ENCODE assay signal across 8 mouse cellular contexts in the genomic region with DNA sequence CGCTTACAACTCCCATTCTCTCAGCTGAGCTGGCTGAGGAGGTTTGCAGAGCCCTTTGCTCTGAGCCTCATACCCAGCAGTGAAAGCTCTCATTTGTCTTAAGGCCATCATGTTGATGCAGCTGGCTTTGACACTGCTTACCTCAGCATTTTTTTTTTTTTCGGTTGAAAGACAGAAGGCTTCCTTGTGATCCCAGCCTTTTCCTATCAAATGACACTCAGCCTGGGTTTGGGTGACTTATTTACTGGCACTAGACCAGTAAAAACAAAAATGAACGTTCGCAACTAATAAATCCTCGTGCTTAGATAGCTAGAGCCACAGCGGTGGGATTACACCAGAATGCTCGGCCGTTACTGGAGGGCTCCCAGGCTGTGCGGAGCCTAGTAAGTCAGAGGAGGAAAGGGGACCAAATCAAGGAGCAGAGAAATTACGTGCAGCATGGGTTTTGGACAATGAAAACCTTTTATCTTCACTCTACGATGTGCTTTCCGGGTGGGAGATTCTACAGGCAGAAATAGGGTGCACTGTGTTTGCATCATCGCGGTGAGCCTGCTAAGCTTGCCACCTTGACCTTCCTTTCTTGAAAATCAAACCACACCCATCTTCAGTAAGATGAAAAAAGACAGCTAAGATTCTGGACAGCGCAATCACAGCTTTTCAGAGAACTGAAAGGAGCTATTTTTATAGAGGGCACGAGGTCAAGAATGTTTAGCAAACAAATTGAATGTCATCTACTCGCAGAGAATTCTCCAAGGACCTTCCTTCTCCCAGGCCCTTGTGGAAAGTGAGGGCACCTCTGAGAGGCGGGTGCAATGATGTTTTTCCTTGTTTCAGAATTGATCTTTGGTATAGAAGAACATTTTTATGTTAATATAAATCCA.
DNase-seq lines count a peak whose midpoint lies in the region; ATAC-seq and TF ChIP-seq lines count a peak whose summit lies in the region.
"Had no signal": no experiment of that assay in that cellular context is flagged by ENCODE, and none has a peak within 500 bp of the region (broad histone marks: within the 10 kb centered on the region; RNA-seq: fewer than 3 reads in every experiment).

No protein-coding gene starts in this region.

- WGBS in heart, embryonic 11.5 days (ENCODE audit: insufficient replicate concordance) = 35% methylated on average over 18 of the region's 18 CpGs
- 16% methylated on average over 18 of the region's 18 CpGs for WGBS in kidney, embryonic 15.5 days

- dilution Hi-C loops in CH12.LX (cut with MboI; ENCODE audit: extremely low pct_ligation_motif_present, extremely low pct_unique_long_range_greater_than_20kb, low sequenced_read_pairs) = no loop called here

- no peak overlapping the region for H3K27ac ChIP-seq in CH12.LX (ENCODE audit: insufficient read depth, low read depth)
- peak overlapping the region; percentile 78 for H3K27ac ChIP-seq in heart, embryonic 11.5 days (ENCODE audit: low read depth, low read length)
- peak overlapping the region; percentile 81 for H3K27ac ChIP-seq in kidney, embryonic 15.5 days
- H3K27ac ChIP-seq: macrophage had no signal

- H3K27me3 ChIP-seq in CH12.LX (replicated peaks) = no peaks in the 10 kb centered on the region
- H3K27me3 ChIP-seq in heart, embryonic 11.5 days (ENCODE audit: control insufficient read depth, insufficient read depth, low read length) = no peaks in the 10 kb centered on the region
- H3K27me3 ChIP-seq in kidney, embryonic 15.5 days = no peaks in the 10 kb centered on the region

- no peak; the same call in 1 of the 2 replicates for ATAC-seq in heart, embryonic 11.5 days (replicated peaks; ENCODE audit: insufficient number of reproducible peaks, low FRiP score, low TSS enrichment)
- peak; percentile 94 for ATAC-seq in kidney, embryonic 15.5 days (replicated peaks; ENCODE audit: low FRiP score)

- no peaks in the 10 kb centered on the region for H3K36me3 ChIP-seq in CH12.LX (replicated peaks in 1 of 2; ENCODE audit: control insufficient read depth in 1 of 2, insufficient read depth in 1 of 2, low read length in 1 of 2)
- H3K36me3 ChIP-seq in heart, embryonic 11.5 days (ENCODE audit: control insufficient read depth, insufficient read depth, low read length) = no peaks in the 10 kb centered on the region
- H3K36me3 ChIP-seq in kidney, embryonic 15.5 days = no peaks in the 10 kb centered on the region

- in situ Hi-C loops in CH12.LX (cut with MboI; ENCODE audit: low pct_ligation_motif_present, low pct_unique_long_range_greater_than_20kb, low sequenced_read_pairs) = no loop called here

- DNase-seq in CH12.LX (ENCODE audit: extremely low read depth) = no peak
- DNase-seq in brain, adult 2 months (ENCODE audit: low read depth, low spot score) = peak; percentile 65
- peak; percentile 65 to 88 for DNase-seq in lung, postnatal 4 days
- DNase-seq in thymus, adult 18-20 months = no peak
- DNase-seq in natural killer cell, adult 2 months (ENCODE audit: low spot score in 2 of 2) = no peak

- H3K4me3 ChIP-seq in CH12.LX (replicated peaks in 1 of 3; ENCODE audit: low read depth in 2 of 3, low read length in 2 of 3, poor library complexity in 1 of 3) = no peak overlapping the region
- no peak overlapping the region for H3K4me3 ChIP-seq in heart, embryonic 11.5 days (ENCODE audit: low read depth, low read length)
- H3K4me3 ChIP-seq in kidney, embryonic 15.5 days (replicated peaks) = 0 out of 2 replicates have a peak overlapping the region, but pooled peaks have one; percentile 4

- no peak for TF ChIP-seq EP300 in CH12.LX (IDR thresholded peaks at IDR 0.05; ENCODE audit: low read length)

- no peak overlapping the region for H3K9ac ChIP-seq in CH12.LX (ENCODE audit: insufficient read depth, low read depth)
- H3K9ac ChIP-seq in heart, embryonic 11.5 days (ENCODE audit: low read depth, low read length) = no peak overlapping the region
- no peak overlapping the region for H3K9ac ChIP-seq in kidney, embryonic 15.5 days

- TF ChIP-seq POLR2A in CH12.LX (IDR thresholded peaks at IDR 0.05; ENCODE audit: low read depth, low read length) = no peak

- no peak for TF ChIP-seq RAD21 in CH12.LX (IDR thresholded peaks at IDR 0.05; ENCODE audit: low read depth, low read length)

- H3K4me1 ChIP-seq in CH12.LX (ENCODE audit: control insufficient read depth in 1 of 2, insufficient read depth in 2 of 2) = peaks cover 5 to 31% of the 10 kb centered on the region in 2 experiments
- H3K4me1 ChIP-seq in heart, embryonic 11.5 days (ENCODE audit: control insufficient read depth, insufficient read depth, low read length) = peaks cover 17% of the 10 kb centered on the region
- H3K4me1 ChIP-seq in kidney, embryonic 15.5 days = peaks cover 16% of the 10 kb centered on the region

- no peak for TF ChIP-seq CTCF in CH12.LX (conservative IDR thresholded peaks at IDR 0.05 in 1 of 2, IDR thresholded peaks at IDR 0.05 in 1 of 2; ENCODE audit: low read depth in 2 of 2, low read length in 2 of 2)

- H3K4me2 ChIP-seq in CH12.LX (ENCODE audit: insufficient read depth, low read depth, poor library complexity, severe bottlenecking) = peak overlapping the region; percentile 7; the same call in 1 of the 2 replicates
- H3K4me2 ChIP-seq in heart, embryonic 11.5 days = peak overlapping the region; percentile 45
- H3K4me2 ChIP-seq in kidney, embryonic 15.5 days = peak overlapping the region; percentile 43

- no peaks in the 10 kb centered on the region for H3K9me3 ChIP-seq in CH12.LX (replicated peaks; ENCODE audit: low read length)
- H3K9me3 ChIP-seq in heart, embryonic 11.5 days (replicated peaks; ENCODE audit: control insufficient read depth, low read length) = no peaks in the 10 kb centered on the region
- H3K9me3 ChIP-seq in kidney, embryonic 15.5 days (replicated peaks) = no peaks in the 10 kb centered on the region

- H3K79me2 ChIP-seq in CH12.LX (replicated peaks; ENCODE audit: control insufficient read depth, extremely low read depth, insufficient read depth, poor library complexity, severe bottlenecking) = no peaks in the 10 kb centered on the region

TF ChIP-seq in CH12.LX, 34 proteins besides CTCF, POLR2A, EP300 and RAD21:
- no peak for TF ChIP-seq ELF1 (IDR thresholded peaks at IDR 0.05; ENCODE audit: low read depth, low read length)
- TF ChIP-seq MAFK (IDR thresholded peaks at IDR 0.05; ENCODE audit: insufficient replicate concordance, low read length) = peak; percentile 88

Comparison
In these comparisons a context has a peak if more than half of its experiments do, and no peak if none do; other contexts are left out.
1. DNase-seq: peak in brain, adult 2 months (single experiment) and lung, postnatal 4 days (2 of 2); none in CH12.LX (single experiment), thymus, adult 18-20 months (0 of 2) and natural killer cell, adult 2 months (0 of 2).
2. Peak in every context shown above with its lines, with median percentiles within 50 percentile points of each other: H3K4me2 ChIP-seq.